Mouse (Mus musculus) lung, adult 2 months (tissue): ENCODE data around the gene Klk1b8.

Experiments
- CTCF ChIP-seq: fragments of 200-500 bp; IDR thresholded peaks from 2 replicates; pipeline ENCODE4 v1.5.1; 2011; ENCODE audit warnings: mild to moderate bottlenecking, low read length, control low read depth; ENCODE audit not compliant: insufficient read depth
- POLR2A ChIP-seq: fragments of 200-500 bp; IDR thresholded peaks from 2 replicates; pipeline ENCODE4 v1.6.1; 2011; ENCODE audit warnings: low read depth, mild to moderate bottlenecking, control low read depth, low read length, borderline replicate concordance; ENCODE audit errors: extremely low read depth

DNA sequence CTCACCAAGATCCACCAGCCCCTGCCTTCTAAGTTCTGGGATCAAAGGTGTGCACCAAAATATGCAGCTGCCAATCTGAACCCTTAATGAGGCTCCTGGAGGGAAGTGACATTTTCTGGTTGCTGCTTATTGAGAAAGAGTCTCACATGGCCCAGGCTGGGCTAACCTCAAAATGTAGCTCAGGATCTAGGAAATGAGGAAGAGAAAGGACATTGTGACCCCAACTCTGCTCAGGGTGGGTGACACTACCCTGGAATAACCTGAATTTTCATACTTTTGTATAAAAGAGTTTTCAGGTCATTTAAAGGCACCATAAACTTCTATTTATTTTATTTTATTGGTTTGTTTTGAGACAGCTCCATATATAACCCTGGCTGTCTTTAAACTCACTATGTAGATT is 35.2 kb downstream of the Klk1b8 start:
- TF ChIP-seq POLR2A = no peak
- no peak for TF ChIP-seq CTCF
